Mouse (Mus musculus) thymus, adult 2 months (tissue): Measurements from ENCODE around the gene Gar1.

Source experiments
- CTCF ChIP-seq: fragments of 200-500 bp; IDR thresholded peaks from 2 replicates; pipeline ENCODE4 v1.5.1; 2012; ENCODE audit warnings: mild to moderate bottlenecking, control low read depth, low read length, moderate library complexity, borderline replicate concordance; ENCODE audit not compliant: control insufficient read depth, poor library complexity, insufficient read depth; ENCODE audit errors: extremely low read depth
- POLR2A ChIP-seq: fragments of 200-500 bp; IDR thresholded peaks from 2 replicates; pipeline ENCODE4 v1.6.1; 2012; ENCODE audit warnings: mild to moderate bottlenecking, low read length, control low read depth, moderate library complexity; ENCODE audit not compliant: control insufficient read depth, poor library complexity, insufficient read depth; ENCODE audit errors: extremely low read depth

- no peak for TF ChIP-seq POLR2A
- no peak for TF ChIP-seq CTCF
Measured at GRCm38 (mm10) chr3:129838017-129838416, 6.8 kb upstream of the Gar1 start.
